Mouse (Mus musculus): ENCODE results near the gene Cirbp. TPM values are rescaled to one million over a fixed set of nuclear protein-coding genes. Genes with fewer than 3 reads are reported as not detected.

Cirbp gene
- 315 and 337 TPM in 2 replicates for total RNA-seq (2014; rRNA removed)
- 760 and 829 TPM in 2 replicates for polyA plus RNA-seq (2015; fragmentation: Nextera tagmentation; extraction: Ambion mirVana)

GRCm38 (mm10) chr10:80165392-80166128, at the start of gene Cirbp:
TSS of gene Cirbp (plus strand) at chr10:80165985.
- Histone ChIP-seq H3K9ac (replicated peaks; ENCODE audit: low read length, poor library complexity, severe bottlenecking) (peak within 1 kb of the TSS; percentile 77), H3K36me3 (ENCODE audit: insufficient read depth, low read length) (peaks cover 5% of the 10 kb centered on the region), H3K27me3 (ENCODE audit: insufficient read depth, low read length) (no peaks in the 10 kb centered on the region), H3K4me1 (ENCODE audit: insufficient read depth, low read length) (peaks cover 9% of the 10 kb centered on the region; the same call in 1 of the 2 replicates), H3K4me2 (ENCODE audit: low read depth, low read length, poor library complexity, severe bottlenecking) (peak within 1 kb of the TSS; percentile 96), H3K4me3 (ENCODE audit: low read depth, low read length) (peak within 1 kb of the TSS; percentile 91), H3K27ac (ENCODE audit: low read depth, low read length) (peak within 1 kb of the TSS; percentile 82), H3K9me3 (ENCODE audit: low read length) (no peaks in the 10 kb centered on the region)
- no peak for ATAC-seq (ENCODE audit: low FRiP score)
- 14% methylated on average over 20 of the region's 20 CpGs for WGBS
- no peak for TF ChIP-seq CTCF (IDR thresholded peaks at IDR 0.05)
- peak; percentile 61 for DNase-seq (ENCODE audit: low spot score)

- WGBS, result 1% methylated on average over 25 of the region's 27 CpGs
- peak overlapping the region; percentile 84 for H3K4me2 ChIP-seq (ENCODE audit: low read depth, low read length, poor library complexity, severe bottlenecking)
- H3K27ac ChIP-seq (ENCODE audit: low read depth, low read length), result no peak overlapping the region
- TF ChIP-seq CTCF (IDR thresholded peaks at IDR 0.05), result no peak
- ATAC-seq (ENCODE audit: low FRiP score), result no peak
- H3K9me3 ChIP-seq (ENCODE audit: low read length), result no peaks in the 10 kb centered on the region
- H3K9ac ChIP-seq (replicated peaks; ENCODE audit: low read length, poor library complexity, severe bottlenecking), result peak overlapping the region; percentile 63
- peaks cover 14% of the 10 kb centered on the region for H3K4me1 ChIP-seq (ENCODE audit: insufficient read depth, low read length)
- DNase-seq (ENCODE audit: low spot score), result no peak
- no peaks in the 10 kb centered on the region for H3K27me3 ChIP-seq (ENCODE audit: insufficient read depth, low read length)
- peaks cover 4% of the 10 kb centered on the region; the same call in 1 of the 2 replicates for H3K36me3 ChIP-seq (ENCODE audit: insufficient read depth, low read length)
- peak overlapping the region; percentile 75 for H3K4me3 ChIP-seq (ENCODE audit: low read depth, low read length)
Observed at GRCm38 (mm10) chr10:80116563-80116926, 49.2 kb upstream of the Cirbp start.

GRCm38 (mm10) chr10:80116927-80117691, 48.7 kb upstream of the Cirbp start:
- WGBS, result 5% methylated on average over 30 of the region's 30 CpGs
- ATAC-seq (ENCODE audit: low FRiP score) (no peak), DNase-seq (ENCODE audit: low spot score) (no peak)
- Histone ChIP-seq H3K4me3 (ENCODE audit: low read depth, low read length) (peak overlapping the region; percentile 75), H3K4me2 (ENCODE audit: low read depth, low read length, poor library complexity, severe bottlenecking) (peak overlapping the region; percentile 84), H3K4me1 (ENCODE audit: insufficient read depth, low read length) (peaks cover 14% of the 10 kb centered on the region), H3K9ac (replicated peaks; ENCODE audit: low read length, poor library complexity, severe bottlenecking) (peak overlapping the region; percentile 63), H3K9me3 (ENCODE audit: low read length) (no peaks in the 10 kb centered on the region), H3K36me3 (ENCODE audit: insufficient read depth, low read length) (peaks cover 4% of the 10 kb centered on the region; the same call in 1 of the 2 replicates), H3K27me3 (ENCODE audit: insufficient read depth, low read length) (no peaks in the 10 kb centered on the region), H3K27ac (ENCODE audit: low read depth, low read length) (no peak overlapping the region)
- TF ChIP-seq CTCF (IDR thresholded peaks at IDR 0.05), result no peak; the same call in 1 of the 2 replicates

GRCm38 (mm10) chr10:80117736-80118135, 48.0 kb upstream of the Cirbp start:
- no peak for ATAC-seq (ENCODE audit: low FRiP score)
- 48% methylated on average over 1 of the region's 1 CpGs for WGBS
- TF ChIP-seq CTCF (IDR thresholded peaks at IDR 0.05), result no peak
- Histone ChIP-seq H3K9me3 (ENCODE audit: low read length) (no peaks in the 10 kb centered on the region), H3K36me3 (ENCODE audit: insufficient read depth, low read length) (peaks cover 4% of the 10 kb centered on the region; the same call in 1 of the 2 replicates), H3K27ac (ENCODE audit: low read depth, low read length) (no peak overlapping the region), H3K27me3 (ENCODE audit: insufficient read depth, low read length) (no peaks in the 10 kb centered on the region), H3K4me2 (ENCODE audit: low read depth, low read length, poor library complexity, severe bottlenecking) (peak overlapping the region; percentile 84), H3K4me1 (ENCODE audit: insufficient read depth, low read length) (peaks cover 14% of the 10 kb centered on the region), H3K9ac (replicated peaks; ENCODE audit: low read length, poor library complexity, severe bottlenecking) (peak overlapping the region; percentile 63), H3K4me3 (ENCODE audit: low read depth, low read length) (peak overlapping the region; percentile 75; the same call in 1 of the 2 replicates)
- no peak for DNase-seq (ENCODE audit: low spot score)

GRCm38 (mm10) chr10:80118552-80118951, 47.2 kb upstream of the Cirbp start:
- H3K27me3 ChIP-seq (ENCODE audit: insufficient read depth, low read length), result no peaks in the 10 kb centered on the region
- 0 out of 2 replicates have a peak overlapping the region, but pooled peaks have one; percentile 0 for H3K9ac ChIP-seq (replicated peaks; ENCODE audit: low read length, poor library complexity, severe bottlenecking)
- H3K9me3 ChIP-seq (ENCODE audit: low read length), result no peaks in the 10 kb centered on the region
- no peak overlapping the region; the same call in 1 of the 2 replicates for H3K27ac ChIP-seq (ENCODE audit: low read depth, low read length)
- DNase-seq (ENCODE audit: low spot score), result peak; percentile 16
- WGBS, result 42% methylated on average over 6 of the region's 6 CpGs
- H3K36me3 ChIP-seq (ENCODE audit: insufficient read depth, low read length), result peaks cover 4% of the 10 kb centered on the region; the same call in 1 of the 2 replicates
- no peak overlapping the region for H3K4me2 ChIP-seq (ENCODE audit: low read depth, low read length, poor library complexity, severe bottlenecking)
- no peak for ATAC-seq (ENCODE audit: low FRiP score)
- no peak for TF ChIP-seq CTCF (IDR thresholded peaks at IDR 0.05)
- peaks cover 14% of the 10 kb centered on the region for H3K4me1 ChIP-seq (ENCODE audit: insufficient read depth, low read length)
- H3K4me3 ChIP-seq (ENCODE audit: low read depth, low read length), result no peak overlapping the region
